Mouse (Mus musculus) left cerebral cortex, postnatal 36 days (tissue): ENCODE results near the gene Speer3. TPM values are rescaled to one million over a fixed set of nuclear protein-coding genes. Genes with fewer than 3 reads are reported as not detected.
"Not testable (repeated sequence)": the region's sequence is repeated elsewhere in the genome, so short reads cannot be mapped to it uniquely, and the experiment has no call there.

Experiments used
- DNase-seq, 2 experiments: peaks; one replicate each; pipeline ENCODE4 v3.0.0; 2021 to 2022; ENCODE audit warnings: low spot score in 2 of 2, mixed read lengths in 1 of 2
- intact Hi-C: fragments of 180-260 bp; cut with DNase I; formaldehyde crosslinking; loops from one replicate; pipeline ENCODE4 v1.15.1; 2025
- total RNA-seq, 2 experiments: library from RNA; stranded (reverse); gene quantifications; 2 replicates each; pipeline ENCODE4 v1.2.3; 2021

Speer3 gene
- not detected for total RNA-seq

DNA sequence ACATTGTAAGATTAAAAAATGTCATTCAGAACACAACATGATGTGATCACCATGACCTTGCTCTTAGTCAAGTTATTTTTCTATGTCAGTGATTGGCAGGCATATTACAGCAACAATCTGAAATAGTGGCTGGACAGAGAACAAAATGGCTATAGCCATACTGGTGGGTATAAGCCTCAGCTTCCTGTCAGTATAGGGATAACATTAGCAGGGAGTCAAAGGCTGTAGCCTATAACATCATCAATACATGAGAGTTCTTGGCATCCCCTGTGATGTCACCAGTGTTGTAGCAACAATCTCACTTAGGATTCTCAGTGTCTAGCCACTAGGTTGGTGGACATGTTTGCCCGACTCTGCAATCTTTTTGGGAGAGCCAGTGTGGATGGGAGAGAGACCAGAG, at the start of gene Speer3:
Gene Speer3 (plus strand): TSS at position 301 of the 400 bp plus-strand sequence.
- DNase-seq: no peak
- intact Hi-C loops: no loop called here

DNA sequence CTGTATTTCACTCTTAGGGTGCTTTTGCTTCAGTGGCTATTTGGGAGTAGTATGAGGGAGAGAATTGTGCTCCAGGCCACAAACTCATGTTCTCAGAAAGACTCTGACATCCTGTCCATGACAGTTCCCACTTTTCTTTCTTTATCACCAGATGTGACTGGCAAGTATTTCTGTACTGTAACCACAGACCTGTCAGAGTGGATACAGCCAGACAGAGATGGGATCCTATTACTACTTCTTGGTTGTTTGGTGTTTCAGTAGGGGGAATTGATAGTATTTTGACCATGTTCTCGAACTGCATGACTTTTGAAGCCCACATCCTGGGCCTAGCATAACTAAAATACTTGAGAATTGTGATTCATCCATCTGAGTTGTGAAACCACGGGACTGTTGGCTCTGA, 19.1 kb downstream of the Speer3 start:
- intact Hi-C loops, DNase-seq: not testable (repeated sequence)

DNA sequence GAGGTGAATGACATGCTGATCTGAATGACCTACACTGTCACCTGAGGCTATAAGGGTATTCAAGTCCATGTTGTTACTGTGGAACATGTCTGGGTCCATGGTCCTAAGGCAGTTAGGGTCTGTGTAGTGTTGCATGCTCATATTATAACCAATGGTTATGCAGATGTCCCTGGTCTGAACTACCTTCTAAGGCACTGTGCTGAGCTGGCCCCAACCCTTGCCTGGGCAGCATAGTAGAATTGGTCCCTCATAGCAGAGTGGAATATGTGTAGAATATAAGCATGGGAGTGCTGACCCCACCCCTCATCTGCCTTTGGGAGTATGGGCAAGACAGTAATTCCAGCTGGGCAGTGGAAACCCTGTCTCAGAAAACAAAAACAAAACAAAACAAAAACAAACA, 33.7 kb downstream of the Speer3 start:
- DNase-seq: no peak
- intact Hi-C loops: no loop called here

DNA sequence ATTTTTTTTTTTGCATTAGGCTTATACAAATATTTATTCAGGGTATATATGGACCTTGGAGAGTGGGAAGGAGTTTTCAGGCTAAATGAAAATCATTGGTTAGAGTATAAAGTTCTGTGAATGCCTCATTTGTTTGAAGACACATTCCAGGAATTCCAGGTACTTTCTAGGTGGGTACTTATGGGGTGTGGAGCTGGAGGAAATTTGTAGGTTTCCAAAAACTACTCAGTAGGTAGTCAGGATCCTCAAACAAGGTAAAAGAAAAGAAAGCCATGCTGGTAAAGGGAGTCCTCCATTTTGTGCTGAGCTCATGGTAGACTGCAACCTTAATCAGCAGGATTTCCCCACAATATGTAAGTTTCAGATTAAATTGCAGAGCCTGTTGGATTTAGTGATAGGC, 35.3 kb downstream of the Speer3 start:
- DNase-seq: no peak
- intact Hi-C loops: no loop called here

DNA sequence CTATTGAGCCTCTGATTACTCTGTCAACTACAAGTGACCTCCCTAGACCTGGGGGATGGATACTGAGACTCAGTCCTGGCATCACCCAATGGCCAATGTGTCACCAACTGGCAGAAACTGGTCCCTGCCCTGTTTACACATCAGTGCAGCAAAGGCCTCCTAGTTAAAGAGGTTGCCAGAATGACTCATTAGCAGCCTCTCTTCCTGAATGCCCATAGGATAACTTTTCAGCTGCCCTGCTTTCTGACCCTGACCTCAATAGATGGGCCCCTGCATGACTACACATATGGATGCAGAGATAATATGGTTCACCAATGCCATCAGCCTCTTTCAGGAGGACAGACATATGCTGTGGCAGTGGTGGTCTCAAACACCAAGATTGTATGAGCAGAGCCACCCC, 52.9 kb downstream of the Speer3 start:
- intact Hi-C loops: no loop called here
- DNase-seq: no peak

Other genes with a start within 250 kb of the Speer3 start
- 10 to 100 TPM; 14.6 to 15.3 TPM for gene Sema3e, start 233.7 kb downstream of the Speer3 start, total RNA-seq